Mouse (Mus musculus) right cerebral cortex, postnatal 25 days (tissue): Measurements from ENCODE around the gene Cdk11b.
A peak's percentile ranks its signal among the peaks of the same experiment; 100 is the strongest.

Experiments used
- DNase-seq: peaks from one replicate; pipeline ENCODE4 v3.0.0; 2022

Cdk11b gene

DNA sequence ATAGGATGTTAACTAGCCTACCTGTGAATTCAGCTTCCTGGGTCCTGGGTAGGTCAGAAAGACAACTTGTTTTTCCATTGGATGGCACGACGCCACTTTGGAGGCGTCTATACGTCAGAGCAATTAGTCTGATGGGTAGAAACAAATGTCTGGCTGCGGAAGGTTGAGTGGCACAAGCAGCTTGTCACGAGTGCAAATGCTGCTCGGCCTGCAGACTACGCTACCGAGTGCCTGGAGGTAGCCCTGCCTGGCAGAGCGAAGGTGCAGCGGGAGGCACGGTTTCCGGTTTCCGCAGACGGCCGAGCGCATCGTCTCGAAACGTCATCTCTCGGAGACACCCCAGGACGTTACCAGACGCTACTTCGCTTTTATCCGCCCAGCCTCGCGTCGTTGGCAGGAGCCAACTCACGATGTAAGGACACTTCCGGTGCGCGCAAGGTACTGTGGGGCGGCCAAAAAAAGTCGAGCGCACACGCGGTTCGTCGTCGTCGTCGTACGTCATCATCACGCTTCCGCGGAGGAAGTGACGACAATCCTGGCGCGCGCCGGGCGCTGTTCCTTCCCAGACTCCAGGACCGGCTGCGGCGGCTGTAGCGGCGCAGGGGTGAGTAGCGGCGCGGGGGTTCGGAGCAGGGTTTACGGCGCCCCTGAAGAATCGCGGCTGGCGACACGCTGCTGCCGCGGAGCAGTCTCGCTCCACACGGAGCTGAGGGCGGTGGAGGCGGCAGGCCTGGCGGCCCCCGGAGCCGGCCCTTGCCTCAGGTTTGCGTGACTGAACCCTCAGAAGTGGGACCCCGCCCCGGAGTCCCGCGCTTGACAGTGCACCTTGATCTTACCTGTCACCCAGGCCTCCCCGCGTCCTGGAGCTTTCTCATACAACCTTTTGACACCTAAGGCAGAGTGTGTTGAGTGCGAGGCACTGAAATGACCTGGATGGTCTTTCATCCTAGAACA is at the start of gene Cdk11b:
TSS of gene Cdk11b (plus strand) at position 517 of the 954 bp plus-strand sequence.
- peak; percentile 96 for DNase-seq

DNA sequence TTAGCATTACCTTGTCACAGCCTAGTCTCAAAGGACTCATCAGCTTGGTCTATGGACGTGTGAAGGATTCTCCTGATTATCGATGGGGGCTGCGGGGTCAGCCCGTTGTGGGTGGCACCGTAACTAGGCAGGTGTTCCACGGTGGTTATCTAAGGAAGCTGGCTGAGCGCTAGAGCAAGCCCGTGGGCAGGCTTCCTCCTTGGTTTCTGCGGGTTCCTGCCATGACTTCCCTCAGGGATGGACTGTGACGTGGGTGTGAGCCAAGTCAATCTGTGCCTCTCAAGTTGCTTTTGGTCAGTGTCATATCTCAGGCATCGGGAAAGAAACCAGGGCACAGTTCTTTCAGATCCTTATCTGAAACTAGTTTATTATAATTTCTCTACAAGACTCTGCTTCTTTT is 49.7 kb upstream of the Cdk11b start:
- DNase-seq = no peak

DNA sequence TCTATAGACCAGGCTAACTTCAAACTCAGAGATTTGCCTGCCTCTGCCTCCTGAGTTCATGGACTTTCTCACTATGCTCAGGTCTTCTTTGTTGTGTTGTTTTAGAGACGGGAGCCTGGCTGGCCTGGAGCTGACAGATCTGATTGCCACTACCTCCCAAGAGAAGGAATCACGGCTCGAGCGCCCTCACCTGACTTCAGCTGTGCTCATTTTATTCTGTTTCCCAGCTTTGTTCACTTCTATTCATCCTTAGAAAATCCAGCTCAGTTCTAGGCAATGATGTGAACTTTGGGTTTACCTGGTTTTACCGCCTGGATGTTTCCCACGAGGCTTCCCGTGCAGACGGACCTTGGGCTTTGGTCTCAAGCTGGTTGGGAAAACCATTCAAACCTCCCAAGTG is 49.1 kb upstream of the Cdk11b start:
- no peak for DNase-seq

DNA sequence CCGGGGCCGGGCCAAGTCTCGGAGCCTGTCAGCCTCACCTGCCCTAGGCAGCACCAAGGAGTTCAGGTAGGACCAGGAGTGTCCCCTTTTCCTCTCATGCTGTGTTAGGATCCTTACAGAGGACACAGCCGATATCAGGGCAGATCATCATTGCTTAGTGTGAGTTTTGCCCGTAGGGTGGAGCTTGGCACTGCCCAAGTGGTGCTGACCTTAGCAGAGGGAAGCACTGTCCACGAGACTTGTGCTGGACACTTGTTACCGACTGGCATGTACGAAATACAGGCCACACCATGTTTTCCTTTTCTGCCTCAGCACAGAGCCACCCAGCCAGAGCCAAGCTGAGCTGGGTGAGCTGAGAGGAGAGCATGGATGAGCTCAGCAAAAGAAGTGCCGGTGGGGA is 47.5 kb upstream of the Cdk11b start:
- DNase-seq = no peak

DNA sequence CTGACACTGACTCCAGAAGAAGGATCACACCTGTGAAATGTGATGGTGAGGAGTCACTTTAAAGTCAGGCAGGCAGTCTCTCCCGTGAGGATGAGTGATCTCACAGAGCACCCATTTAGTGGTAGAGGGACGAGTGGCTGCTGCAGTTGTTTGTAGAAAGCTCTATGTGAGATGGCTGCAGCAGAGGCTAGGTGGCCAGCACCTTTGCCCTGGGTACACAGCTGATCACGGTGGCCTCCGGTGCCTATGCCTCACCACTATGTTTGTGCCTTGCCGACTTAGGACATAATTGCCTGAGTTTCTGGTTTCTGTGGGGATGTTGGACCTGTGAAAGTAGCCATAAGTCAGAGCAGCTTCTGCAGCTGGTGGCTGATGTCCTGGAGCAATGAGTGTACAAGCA is 46.9 kb upstream of the Cdk11b start:
- no peak for DNase-seq

DNA sequence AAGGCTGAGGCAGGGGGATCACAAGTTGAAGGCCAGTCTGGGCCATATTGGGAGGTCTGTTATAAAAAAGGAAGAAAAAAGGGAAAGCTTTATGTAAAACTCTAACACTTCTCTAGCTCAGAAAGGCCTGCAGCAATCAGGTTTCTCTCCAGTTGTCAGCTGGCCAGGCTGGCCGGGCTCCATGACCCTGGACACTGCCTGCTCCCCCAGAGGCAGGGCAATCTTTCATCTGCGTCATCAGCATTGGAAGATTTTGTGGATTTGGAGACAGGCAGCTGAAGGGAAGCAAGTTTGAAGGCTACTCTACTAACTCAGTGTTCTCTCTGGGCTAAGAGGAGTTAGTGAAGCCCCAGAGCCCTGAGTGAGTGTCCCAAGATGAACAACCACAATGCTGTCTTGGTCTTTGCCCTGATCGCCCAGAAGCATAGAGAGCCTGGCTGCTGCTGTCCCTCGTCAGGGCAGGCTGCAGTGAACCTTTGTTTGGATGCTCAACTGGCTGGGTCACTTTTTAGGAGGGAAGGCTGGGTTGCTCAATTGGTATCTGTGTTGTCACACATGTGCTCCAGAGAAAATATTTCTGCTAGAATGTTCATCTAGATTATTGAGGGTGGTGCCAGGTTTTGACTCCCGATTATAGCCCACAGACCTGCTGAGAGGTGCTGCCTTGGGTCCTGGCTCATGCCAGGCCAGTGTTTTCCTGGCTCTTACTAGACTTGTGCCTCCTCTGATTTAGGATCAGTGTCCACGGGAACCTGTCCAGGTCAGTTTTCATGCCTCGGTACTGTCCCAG is 46.1 kb upstream of the Cdk11b start:
- DNase-seq = no peak

DNA sequence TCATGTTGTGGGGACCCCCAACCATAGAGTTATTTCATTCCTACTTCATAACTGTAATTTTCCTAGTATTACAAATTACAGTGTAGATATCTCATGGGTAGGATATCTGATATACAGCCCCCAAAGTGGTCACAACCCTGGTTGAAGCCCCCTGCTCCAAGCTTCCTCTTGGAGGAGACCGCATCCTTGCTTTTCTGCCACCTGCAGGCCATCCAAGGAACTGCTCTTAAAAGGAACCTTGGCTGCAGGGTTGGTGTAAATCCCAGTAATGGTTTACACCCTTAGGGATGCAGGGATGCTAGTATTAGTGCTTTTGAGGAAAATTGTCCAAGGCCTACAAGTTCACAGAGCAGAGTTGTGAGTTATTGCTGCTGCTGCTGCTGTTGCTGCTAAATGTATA is 44.2 kb upstream of the Cdk11b start:
- peak; percentile 40 for DNase-seq

DNA sequence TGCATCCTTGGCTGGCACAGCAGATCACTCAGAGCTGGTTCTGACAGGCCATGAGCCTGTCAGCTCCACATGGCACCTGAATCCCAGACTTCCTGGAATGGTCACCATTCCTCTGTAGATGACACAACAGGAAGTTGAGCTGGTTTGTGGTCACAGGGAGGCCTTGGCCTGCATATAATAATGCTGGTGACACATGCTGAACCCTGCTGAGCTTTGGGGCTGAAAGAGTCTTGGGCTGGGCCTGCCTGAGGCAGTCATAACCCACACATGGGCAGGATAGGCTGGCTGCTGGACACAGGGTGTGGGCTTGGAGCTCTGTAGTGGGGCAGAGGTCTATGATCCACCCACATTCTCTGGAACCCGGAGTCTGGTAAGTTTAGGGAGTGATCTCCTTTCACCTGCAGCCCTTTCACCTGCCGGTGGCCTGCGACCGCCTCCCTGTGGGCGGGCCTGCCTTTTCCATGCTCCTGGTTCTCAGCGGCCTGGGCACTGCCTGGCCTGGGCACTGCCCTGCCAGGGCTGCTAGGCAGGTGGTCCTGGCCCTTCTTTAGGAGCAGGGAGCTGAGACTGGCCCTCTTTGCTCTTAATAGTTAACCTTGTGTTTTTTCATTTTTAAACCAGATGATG is 42.3 kb upstream of the Cdk11b start:
- DNase-seq = no peak

DNA sequence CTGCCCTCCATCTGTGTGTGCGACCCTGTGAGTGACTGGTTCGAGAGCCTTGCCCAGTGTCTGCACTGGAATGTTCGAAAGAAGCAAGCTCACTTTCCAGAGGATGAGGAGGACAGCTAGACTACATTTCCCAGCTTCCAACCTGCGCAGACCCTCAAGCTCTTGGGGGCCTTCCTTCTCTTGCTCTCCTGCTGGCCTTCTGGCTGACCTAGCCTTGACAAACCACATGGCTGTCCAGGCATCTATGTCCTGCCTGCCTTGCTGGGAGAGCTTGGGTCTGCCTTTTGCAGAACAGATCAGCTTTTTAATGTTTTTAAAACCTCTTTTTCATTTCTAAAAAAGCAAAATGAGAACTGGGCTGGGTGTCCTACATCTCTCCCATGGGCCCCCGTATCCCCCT is 35.3 kb upstream of the Cdk11b start:
- DNase-seq = no peak

DNA sequence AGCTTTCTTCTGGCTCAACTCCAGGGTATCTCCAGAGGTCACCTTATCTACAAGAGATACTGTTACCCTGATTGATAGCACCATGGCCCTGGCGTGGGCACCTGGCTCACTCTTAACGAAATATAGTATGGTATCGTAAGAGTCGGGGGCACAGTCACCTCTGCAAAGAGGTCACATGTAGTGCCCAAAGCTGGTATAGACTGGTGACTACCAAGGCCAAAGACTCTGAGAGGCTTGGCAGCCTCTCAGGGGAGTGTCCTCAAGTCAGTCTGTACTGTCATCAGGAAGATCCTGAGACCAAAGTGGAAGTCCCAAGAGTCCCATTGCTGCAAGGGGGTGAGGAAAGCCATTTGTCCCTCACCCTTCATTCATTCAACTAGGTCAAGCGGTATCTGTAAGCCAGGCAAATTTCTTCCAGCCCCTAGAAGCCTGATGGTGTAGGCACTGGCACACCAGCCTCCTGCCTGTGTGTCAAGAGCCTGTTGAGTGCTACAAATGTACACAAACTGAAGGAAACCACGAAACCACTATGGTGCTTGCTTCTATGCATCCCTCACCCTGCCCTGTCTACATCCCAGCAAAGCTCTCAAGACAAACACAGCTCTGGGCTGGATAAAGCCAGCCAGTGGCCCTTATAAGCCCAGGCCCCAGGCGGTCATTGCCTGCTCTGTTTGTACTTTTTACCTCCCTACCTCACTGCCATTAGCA is 33.5 kb upstream of the Cdk11b start:
- DNase-seq = no peak

DNA sequence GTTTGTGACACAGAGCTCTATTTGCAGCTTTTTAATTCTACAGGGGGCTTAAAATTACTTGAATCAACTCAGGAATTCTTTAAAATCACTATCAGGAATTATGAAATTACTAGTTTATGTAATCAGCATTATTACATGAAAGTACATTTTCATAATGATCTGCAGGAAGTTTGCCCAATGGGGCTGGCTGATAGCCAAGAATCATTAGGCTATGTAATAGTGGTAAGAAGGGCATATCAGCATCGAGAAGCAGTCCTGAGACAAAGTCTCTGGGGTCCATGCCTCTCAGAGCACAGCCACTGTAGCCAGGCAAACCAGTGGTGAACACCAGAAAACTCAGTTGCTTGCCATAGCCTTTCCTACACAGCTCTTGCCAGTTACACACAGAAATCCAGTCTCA is 30.9 kb upstream of the Cdk11b start:
- no peak for DNase-seq

DNA sequence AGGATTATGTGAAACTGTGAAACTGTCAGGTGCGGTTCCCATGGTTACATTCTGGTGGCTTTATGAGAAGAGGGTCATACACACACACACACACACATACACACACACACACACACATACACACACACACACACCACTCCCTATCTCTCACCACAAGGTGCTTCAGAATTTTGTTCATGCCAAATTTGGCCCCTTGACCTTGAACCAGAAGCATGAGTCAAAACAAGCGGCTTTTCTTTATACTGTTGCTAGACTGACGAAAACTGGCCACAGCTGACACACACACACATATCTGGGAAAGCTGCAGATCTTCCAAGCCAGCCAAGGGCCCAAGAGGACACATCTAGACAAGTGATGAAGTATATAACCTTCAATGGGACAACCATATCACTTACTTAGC is 28.9 kb upstream of the Cdk11b start:
- no peak for DNase-seq

DNA sequence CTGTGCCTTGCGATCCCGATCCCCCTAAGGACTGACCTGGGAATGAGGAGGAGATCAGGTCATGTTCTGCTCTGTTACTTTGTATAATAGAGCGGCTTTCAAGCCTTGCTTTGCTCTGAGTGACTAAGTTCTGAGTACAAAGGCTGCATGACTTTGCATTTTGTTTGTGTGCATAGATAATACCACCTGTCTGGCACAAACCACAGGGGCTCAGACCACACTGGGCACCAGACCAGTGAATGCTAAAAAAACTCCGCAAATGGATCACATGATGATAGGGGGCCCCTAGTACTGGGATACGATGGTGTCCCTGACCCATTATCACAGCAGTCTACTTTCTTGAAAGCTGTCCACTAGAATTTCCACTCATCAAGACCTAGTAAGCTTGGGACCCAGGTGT is 28.0 kb upstream of the Cdk11b start:
- no peak for DNase-seq

DNA sequence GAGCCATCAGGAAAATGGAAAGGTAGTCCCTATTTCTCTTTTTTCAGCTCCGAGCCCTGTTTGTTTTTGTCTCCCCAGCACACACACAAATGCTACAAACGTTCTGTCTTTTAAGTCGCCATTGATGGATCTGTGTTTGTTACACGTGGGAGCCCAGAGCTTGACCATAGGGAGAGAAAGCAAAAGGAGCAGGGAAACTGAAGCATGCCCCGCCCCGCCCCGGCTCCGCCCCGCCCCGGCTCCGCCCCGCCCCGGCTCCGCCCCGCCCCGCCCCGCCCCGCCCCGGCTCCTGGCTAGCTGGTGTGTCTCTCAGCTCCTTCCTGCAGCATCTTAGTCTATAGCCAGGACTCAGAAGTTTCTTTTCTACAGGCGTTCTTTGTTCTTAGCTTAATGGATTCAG is 26.1 kb upstream of the Cdk11b start:
- DNase-seq = no peak

DNA sequence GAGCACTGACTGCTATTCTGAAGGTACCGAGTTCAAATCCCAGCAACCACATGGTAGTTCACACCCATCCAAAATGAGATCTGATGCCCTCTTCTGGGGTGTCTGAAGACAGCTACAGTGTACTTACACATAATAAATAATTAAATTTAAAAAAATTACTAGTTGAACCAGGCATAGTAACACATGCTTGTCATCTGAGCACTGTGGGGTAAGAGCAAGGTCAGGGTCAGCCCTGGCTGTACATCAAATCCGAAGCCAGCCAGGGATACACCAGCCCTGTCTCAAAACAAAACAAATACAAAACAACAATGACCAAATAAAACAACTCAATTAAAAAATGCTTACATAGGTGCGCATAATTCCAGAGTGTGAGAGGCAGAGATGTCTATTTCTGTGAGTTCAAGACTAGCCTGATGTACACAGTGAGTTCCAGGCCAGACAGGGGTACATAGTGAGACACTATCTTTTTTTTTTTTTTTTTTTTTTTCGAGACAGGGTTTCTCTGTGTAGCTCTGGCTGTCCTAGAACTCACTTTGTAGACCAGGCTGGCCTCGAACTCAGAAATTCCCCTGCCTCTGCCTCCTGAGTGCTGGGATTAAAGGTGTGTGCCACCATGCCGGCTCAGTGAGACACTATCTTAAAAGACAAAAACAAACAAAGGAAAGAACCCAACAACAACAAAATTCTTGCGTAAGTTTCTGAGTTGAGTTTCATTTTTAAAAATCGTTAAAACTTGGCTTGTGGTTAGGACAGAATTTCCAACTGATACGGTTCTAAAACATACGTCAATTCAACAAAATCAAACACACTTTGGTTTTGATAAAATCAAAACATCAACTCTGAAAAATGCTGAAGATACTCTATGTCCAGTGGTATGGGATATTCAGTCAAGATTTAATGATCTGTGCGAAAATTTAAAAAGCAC is 24.5 kb upstream of the Cdk11b start:
- no peak for DNase-seq

DNA sequence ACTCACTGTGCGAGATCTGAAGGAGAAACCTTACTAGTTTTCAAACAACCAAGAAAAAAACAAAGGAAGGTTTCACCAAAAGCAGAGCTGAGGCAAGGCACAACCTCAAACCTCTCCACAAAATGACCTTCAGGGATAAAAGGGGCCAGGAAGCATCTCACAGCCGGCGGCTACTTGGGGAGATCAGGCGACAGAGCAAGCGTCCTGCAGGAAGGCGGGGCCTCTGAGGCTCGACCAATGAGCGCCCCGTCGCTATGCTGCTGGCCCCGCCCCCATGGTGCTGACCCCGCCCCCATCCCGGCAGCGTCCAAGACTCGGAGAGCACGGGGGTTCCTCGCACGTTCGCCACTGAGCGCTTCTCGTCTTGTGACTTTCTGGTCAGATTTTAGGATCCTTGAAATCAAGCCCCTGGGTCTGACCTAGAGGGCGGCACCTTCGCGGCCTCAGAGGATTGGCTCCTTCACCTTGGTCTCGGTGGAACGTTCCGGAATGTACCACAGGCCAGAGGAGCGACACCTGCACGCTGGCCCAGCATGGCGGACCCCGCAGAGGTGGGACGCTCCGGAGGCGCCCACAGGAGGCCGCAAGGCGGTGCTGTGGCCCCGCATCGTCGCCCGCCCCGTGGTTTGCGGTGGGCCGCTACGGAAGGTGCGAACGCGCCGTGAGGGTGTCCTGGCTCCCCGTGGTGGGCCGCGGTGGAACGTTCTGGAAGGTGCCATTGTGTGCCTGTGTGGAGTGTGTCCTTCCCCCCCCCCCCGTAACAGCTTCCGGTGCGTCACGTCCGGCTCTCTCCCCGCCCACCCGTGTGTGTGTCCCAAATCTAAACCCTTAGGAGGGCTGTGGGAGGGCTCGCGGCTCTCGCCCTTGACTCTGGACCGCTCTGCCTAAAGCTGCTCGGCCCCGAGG is 23.3 kb upstream of the Cdk11b start, which contains the start of gene Slc35e2:
TSS of gene Slc35e2 (plus strand) at position 326 of the 906 bp plus-strand sequence.
- DNase-seq = peak; percentile 95

DNA sequence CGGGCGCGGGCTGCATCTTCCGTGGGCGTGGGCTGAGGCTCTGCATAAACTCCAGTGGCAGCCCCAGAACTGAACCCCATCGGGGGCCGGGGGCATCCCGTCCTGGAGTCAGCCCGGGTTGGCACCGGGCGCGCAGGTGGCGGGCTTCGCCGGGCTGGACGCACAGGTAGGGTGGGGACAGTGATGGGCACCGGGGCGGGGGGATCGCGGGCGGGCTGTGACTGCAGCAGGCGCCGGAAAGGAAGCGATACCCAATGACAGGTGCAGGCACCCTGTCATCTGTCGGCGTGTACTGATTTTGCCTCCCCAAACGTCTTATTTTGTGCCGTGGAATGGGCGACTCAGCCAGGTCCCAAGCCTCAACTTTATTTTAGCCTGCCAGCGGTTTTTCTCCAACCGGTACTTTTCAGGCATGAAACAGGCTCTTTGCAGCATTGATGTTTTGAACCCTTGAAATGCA is 22.6 kb upstream of the Cdk11b start:
- no peak for DNase-seq

DNA sequence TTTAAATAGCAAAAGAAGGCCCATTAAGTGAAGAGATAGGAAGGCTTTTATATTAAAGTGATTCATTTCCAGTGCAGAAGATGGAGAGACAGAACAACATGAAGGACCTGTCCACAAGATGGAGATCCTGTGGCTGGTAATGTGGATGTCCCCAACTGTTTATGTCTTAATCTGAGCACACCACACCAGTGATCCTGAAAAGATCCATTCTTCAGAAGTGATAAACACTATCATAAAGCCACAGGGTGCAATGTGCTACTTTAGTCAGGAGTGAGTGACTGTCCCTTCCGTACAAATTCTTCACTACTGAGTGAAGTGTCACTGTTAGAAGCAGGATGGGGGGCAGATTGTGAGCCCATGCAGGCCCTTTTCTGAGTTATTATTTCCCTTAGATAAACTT is 21.9 kb upstream of the Cdk11b start:
- DNase-seq = no peak

DNA sequence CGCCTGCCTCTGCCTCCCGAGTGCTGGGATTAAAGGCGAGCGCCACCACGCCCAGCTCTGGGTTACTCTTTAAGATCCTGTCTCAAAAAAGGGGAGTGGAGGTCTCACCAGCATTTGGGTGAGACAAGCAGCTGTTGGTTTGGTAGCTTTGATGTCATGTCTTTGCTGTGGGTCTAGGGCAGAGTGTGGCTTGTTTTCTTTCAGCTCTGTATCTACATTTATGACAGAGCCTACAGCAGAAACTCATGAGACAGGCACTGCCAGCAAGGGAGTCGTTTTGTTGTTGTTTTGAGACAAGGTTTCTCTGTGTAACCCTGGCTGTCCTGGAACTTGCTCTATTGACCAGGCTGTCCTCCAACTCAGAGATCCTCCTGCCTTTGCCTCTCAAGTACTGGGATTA is 20.9 kb upstream of the Cdk11b start:
- DNase-seq = no peak

DNA sequence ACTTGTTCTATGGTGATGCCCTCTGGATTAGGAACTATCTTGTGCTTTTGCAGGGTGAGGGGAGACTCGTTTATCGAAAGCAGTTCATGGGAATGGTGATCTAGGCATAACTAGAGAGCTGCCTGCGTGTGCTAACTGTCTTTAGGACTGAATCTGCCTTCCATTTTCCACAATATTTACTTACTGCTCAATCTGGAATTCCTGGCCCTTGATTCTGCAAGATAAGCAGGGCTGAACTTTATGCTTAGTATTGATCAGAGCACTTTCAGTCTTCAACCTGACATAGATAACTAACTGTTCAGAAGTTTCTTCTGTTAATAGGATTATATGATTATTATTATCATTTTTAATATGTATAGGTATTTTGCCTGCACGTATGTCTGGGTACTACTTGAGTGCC is 19.5 kb upstream of the Cdk11b start:
- no peak for DNase-seq

DNA sequence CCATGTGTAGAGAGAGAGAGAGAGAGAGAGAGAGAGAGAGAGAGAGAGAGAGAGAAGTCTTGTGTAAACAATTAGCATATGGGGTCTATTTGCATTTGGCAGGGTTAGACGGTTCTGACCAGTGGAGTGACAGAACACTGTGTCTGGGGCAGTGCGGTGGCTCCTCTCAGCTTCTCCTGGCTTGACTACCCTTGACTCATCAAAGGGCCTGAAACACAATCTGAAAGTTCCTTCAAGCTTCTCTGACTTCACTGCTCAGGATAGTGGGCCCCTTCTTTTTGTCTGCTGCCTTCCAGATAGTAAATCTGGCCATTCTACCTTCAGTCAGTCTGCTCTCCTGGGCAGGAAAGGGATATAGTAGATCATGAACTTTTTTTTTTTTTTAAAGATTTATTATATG is 17.8 kb upstream of the Cdk11b start:
- DNase-seq = no peak
